Mouse (Mus musculus) ovary, postnatal 10 days (tissue): Measurements from ENCODE around the gene Nsun5.
A peak's percentile ranks its signal among the peaks of the same experiment; 100 is the strongest.

ENCODE experiments used
- DNase-seq: peaks from one replicate; pipeline ENCODE4 v3.0.0; 2022; ENCODE audit warnings: low spot score

Gene Nsun5

DNA sequence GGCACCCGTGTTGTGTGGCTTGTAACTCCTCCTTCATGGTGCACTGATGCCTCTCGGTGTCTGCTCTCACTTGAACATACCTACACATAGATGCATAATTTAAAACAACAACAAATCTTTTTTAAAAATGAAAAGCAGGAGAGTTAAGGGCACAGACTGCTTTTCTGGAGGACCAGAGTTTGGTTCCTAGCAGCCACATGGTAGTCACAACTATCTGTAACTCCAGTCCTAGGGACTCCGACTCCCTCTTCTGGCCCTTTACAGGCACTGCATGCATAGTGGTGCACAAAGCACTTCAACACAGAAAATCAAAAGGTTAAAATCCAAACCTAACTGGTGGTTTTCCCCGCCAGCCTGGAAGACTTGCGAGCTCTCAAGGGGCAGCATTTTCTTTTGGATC lies 3.8 kb downstream of the Nsun5 start:
- no peak for DNase-seq

DNA sequence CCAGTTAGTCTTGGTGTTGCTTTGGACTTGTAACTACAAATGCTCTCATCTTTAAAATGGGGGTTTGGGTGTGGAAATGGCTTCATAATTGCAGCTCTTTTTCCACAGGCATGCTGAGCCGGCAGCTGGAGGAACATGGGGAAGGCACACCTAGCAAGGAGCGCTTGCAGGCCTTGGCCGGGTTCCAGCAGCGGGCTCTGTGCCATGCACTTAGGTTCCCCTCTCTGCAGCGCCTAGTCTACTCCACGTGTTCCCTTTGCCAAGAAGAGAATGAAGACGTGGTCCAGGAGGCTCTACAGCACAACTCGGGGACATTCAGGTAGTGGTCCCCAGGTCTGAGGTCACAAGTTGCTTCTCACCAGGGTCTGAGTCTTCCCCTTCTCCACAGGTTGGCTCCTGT lies 5.4 kb downstream of the Nsun5 start:
- DNase-seq: no peak

DNA sequence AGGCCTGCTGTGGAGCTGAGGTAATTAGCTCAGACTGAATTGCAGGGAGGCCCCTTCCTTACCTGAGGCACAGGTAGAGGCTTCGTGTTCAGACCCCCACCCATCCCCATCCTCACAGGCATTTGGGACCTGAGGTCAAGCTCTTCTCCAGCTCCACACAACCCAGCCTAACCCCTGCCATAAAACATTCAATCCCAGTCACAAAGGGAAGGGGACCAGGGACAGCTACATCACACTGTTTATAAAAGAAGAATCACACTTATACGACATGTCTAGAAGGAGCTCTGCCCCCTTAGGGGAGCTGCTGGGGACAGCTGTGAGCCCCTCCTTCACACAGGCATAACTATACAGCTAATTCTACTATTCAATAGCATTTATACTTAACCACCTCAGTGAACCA lies 6.6 kb downstream of the Nsun5 start:
- DNase-seq: no peak

DNA sequence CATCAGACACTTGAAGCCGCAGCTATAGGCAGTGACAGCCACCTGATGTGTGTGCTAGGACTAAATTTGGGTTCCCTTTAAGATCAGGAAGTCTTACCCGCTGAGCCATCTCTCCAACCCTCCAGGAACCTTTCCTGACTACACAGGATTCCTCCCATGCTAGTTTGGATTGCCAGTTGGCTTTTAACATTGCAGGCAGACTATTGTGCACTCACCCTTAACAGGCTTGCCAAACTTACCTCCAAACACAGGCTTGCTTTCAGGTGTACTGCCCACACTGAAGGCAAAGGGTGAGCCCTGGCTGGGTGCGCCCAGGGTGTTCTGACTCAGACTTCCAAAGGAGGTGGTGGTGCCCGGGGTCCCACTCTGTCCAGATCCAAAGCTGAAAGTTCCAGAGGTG lies 10.9 kb downstream of the Nsun5 start:
- no peak for DNase-seq

DNA sequence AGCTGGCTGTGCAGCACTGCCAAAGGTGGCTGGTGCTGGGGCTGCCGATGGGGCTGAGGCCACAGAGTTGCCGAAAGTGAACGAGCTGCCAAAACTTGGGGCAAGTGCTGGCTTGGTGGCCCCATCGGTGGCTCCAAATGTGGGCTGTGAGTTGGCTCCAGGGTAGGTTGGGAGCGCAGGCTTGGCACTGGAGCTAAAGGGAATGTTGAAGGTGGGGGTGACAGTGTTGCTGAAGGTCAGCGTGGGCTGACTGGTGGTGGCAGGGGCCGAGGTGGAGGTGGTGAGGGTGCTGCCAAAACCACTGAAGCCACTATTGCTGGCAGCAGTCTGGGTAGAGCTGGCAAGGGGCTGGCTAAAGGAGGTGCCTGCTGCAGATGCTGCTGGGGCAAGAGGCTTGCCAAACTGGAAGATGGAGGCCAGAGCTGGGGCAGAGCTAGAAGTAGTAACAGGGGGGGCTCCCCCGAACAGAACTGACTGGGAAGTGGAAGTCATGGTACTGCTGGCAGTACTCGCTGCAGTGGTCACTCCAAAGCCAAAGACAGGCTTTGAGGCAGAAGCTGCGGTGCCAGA lies 11.7 kb downstream of the Nsun5 start:
- DNase-seq: no peak

DNA sequence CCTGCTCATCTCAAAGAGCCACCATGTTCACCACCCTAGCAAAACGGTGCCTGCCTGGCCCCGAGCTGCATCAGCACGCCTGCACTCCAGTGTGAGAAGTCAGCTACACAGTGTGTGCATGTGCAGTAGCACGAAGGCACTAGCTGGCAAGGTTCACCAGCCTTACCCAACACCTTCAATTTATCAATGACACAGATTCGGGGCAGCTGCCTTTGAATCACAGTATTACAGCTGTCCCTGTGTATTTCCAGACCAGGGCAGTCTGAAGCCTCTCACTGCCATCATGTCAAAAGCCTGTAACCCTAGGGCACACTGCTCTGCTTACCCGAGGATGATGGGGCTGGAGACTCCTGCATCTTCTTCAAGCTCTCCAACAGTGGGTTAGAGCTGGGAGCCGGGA lies 13.0 kb downstream of the Nsun5 start:
- no peak for DNase-seq

DNA sequence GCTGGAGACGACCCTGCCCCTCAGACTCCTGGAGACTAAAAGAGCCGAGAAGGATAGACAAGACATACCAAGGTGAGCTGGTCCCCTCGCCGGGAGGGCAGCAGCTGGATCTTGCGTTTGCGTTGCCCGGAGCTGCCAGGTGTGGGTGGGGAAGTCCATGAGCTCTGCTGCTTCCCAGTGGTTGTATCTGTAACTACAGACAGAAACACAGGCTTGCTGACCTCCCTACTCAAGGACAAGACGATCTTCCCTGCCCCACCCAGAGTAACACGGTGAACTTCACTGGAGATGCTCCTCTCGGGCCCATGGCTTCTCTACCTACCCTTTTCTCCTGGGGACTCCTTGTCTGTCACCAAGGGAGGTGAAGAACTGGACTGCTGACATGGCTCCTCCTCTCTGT lies 14.0 kb downstream of the Nsun5 start:
- no peak for DNase-seq

DNA sequence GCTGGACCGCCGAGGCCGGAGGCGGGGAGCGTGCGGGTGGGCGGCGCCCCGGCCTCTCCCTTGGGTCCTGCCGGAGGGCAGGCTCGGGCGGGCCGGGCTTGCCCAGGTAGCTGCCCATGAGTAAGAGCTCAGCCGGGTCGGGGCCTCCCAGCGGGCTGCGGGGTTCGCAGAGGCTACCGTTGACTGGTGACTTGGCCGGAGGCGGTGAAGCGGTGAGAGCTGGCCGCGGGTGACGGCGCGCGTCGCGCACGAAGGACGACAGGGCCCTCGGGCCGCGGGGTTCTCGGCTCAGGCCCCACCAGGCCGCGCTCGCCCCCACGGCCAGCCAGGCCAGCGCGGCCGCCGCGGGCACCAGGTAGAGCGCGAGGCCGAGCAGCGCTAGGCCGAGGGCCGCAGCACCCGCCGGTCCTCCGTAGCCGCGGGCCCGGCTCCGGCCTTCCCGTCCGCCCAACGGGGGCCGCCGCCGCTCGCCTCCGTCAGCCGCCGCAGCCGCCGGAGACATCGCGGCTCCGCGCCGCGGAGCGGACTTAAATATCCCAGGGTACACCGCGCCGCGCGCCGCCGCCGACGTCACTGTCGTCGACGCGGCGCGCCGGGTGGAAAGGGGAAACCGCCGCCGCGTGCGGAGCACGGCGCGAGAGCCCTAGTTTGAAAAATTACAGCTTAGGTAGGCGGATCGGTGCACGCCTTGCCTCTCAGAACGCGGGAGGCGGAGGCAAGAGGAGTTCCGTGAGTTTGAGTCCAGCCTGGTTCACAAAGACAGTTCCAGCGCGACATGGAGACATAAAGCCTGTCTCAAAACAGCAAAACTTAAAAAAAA lies 24.5 kb downstream of the Nsun5 start, which contains the start of gene Pom121:
Gene Pom121, minus strand, starts transcription at position 543 of the 820 bp plus-strand sequence.
- peak; percentile 62 for DNase-seq

DNA sequence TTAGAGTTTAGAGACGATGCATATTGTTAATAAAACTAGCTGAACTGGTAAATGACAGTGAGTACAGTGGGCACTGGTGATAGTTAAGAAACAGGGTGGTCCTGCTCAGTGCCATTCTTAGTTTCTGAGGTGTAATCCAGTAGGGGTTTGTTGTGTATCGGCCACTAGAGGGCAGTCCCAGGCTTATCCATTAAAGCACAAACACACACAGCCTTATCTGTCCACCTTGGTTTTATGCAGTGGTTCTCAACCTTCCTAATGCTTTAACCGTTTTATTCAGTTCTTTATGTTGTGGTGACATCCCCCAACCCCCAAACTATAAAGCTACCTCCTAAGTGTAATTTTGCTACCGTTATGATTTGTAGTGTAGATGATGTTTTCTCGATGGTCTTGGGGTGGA lies 26.1 kb downstream of the Nsun5 start:
- DNase-seq: no peak

DNA sequence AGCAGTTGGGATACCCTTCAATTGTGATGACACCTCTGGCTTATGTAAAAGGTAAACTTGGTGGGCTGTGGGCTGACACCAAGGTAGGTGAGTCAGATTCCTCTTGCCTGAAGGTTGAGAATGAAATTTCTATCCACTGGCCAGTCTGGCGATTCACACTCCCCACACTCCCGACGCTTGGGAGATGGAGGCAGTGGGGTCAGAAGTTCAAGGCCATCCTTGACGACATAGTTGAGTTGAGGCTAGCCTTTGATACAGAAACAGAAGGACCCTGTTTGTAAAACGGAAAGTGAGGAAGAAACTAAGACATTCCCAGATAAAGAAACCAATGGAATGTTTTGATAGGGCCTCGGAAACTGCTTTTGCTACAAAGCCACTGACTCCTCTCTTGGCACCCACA lies 29.6 kb downstream of the Nsun5 start:
- DNase-seq: no peak

DNA sequence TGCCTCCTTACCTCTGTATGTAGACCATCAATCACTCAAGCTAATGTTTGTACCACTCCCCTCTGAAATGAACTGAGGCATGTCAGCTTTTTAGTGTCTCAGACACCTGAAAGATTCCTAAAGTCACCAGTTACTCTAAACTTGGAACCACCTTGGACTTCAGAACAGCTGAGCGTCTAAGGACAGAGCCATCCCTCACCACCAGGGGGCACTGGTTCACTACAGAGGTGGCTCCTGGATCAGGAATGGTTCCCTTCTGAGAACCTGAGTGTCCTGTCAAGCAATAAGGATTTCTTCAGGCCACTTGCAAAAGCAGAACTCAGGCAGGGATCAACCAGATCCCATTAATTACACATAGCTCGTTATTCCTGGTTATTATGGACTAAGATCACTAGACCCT lies 30.5 kb downstream of the Nsun5 start:
- peak; percentile 52 for DNase-seq

DNA sequence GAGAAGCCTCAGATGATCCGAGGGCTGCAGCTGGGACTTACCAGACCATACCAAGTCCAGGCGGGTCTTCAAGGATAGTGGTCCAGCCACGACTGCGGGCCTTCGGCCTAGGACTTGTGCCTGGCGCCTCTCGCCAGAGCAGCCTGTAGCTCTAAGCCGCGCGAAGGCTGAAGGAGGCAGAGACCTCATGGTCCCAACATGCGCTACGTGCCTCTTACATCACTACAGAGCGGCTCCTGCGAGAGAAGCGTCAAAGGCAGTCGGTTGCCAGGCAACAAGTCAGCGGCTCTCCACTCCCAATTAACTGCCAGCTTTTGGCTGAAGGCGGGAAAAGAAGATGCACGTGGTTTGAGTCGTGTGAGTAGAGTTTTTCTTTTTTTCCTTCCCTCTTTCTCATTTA lies 34.9 kb downstream of the Nsun5 start:
- no peak for DNase-seq

DNA sequence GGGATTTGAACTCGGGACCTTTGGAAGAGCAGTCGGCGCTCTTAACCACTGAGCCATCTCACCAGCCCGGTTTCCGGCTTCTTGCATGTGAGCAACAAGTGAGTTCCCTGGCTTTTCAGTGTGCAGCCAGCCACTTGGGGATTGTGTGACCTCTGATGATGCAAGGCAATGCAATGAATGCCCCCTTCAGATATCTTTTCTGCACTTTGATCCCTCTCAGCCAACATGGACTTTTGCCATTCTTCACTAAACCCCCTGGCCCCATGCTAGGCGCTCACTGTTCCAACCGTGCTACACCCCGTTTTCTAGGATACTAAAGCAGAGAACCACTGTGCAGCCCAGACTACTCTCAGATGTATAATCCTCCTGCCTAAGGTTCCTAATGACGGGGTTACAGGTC lies 35.7 kb downstream of the Nsun5 start:
- DNase-seq: no peak

DNA sequence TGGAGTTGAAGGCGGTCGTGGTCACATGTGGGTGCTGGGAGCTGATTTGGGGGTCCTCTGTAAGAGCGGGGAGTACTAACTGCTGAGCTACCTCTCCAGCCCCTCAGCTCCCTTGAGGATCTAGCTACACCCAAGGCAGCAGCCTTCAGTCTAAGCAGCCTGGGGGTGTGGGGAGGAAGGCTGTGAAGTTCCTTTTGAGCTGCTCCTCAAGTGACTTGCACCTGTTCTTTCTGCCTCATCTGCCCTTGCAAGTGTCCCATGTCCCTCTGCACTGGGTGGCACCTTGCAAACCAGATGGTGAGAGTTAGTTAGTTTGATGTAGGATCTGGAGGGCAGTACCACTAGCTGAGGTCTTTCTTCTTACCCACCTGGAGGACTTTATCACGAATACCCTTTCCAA lies 38.4 kb downstream of the Nsun5 start:
- DNase-seq: no peak

DNA sequence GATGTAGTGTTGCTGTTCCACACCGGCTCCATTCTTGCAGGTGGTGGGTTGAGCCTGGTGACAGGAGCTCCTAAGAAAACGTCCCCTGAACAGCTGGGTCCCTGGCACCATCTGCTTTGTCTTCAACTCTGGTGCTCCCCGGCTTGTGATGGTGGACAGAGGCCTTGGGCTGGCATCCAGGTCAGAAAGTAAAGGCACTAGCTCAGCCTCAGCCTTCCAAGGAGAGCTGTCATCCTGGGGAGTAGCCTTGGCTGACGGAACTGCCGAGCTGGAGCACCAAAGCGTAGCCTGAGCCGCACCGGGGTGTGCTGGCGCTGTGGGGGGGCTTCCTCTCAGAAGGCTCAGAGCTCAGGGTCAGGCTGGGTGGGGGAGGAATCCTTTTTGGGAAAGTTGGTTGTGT lies 40.5 kb downstream of the Nsun5 start:
- DNase-seq: no peak
